23 mouse cellular contexts compared by ENCODE assay signal in genomic region chr17:89082897-89083296, GRCm38 (mm10).
DNase-seq lines count a peak whose midpoint lies in the region; ATAC-seq and TF ChIP-seq lines count a peak whose summit lies in the region.
"Had no signal": no experiment of that assay in that cellular context is flagged by ENCODE, and none has a peak within 500 bp of the region (broad histone marks: within the 10 kb centered on the region; RNA-seq: fewer than 3 reads in every experiment).

No protein-coding gene starts in this region.

- no peak overlapping the region for H3K4me3 ChIP-seq in embryonic facial prominence, embryonic 14.5 days (ENCODE audit: low read depth, low read length)
- no peak overlapping the region for H3K4me3 ChIP-seq in embryonic facial prominence, embryonic 10.5 days
- H3K4me3 ChIP-seq in limb, embryonic 13.5 days, result no peak overlapping the region
- no peak overlapping the region for H3K4me3 ChIP-seq in forebrain, postnatal 0 days (ENCODE audit: low read depth, low read length)
- H3K4me3 ChIP-seq: embryonic facial prominence, embryonic 13.5 days; forebrain, embryonic 13.5 days; forebrain, embryonic 15.5 days had no signal

- 43% methylated on average over 2 of the region's 2 CpGs for WGBS in embryonic facial prominence, embryonic 14.5 days
- WGBS in embryonic facial prominence, embryonic 10.5 days, result 66% methylated on average over 2 of the region's 2 CpGs
- 8% methylated on average over 2 of the region's 2 CpGs for WGBS in limb, embryonic 13.5 days
- 60% methylated on average over 2 of the region's 2 CpGs for WGBS in forebrain, postnatal 0 days

- no peak overlapping the region for H3K9ac ChIP-seq in embryonic facial prominence, embryonic 14.5 days (ENCODE audit: low read depth, low read length)
- H3K9ac ChIP-seq in limb, embryonic 13.5 days, result no peak overlapping the region
- H3K9ac ChIP-seq in forebrain, postnatal 0 days, result no peak overlapping the region
- H3K9ac ChIP-seq: embryonic facial prominence, embryonic 13.5 days; forebrain, embryonic 13.5 days; forebrain, embryonic 15.5 days had no signal

- no peak for ATAC-seq in embryonic facial prominence, embryonic 14.5 days (ENCODE audit: low read depth)
- 0 out of 2 replicates have a peak, but pooled peaks have one; percentile 60 for ATAC-seq in limb, embryonic 13.5 days (ENCODE audit: low FRiP score, low read depth)
- no peak for ATAC-seq in forebrain, postnatal 0 days
- ATAC-seq: activated CD4-positive, CD25-positive, alpha-beta regulatory T cell, adult 4 months; CD4-positive, CD25-positive, alpha-beta regulatory T cell, adult 4 months; forebrain, embryonic 13.5 days; forebrain, embryonic 15.5 days; Patski had no signal

- peak; percentile 20 for DNase-seq in embryonic facial prominence, embryonic 14.5 days (ENCODE audit: low spot score)
- DNase-seq in embryonic facial prominence, embryonic 10.5 days (ENCODE audit: low spot score), result no peak
- peak; percentile 36 for DNase-seq in forelimb bud, embryonic 11.5 days (ENCODE audit: low read depth, low spot score)
- no peak for DNase-seq in frontal cortex, postnatal 10 days (ENCODE audit: low spot score in 2 of 2)
- no peak for DNase-seq in forebrain, postnatal 0 days
- DNase-seq: adrenal gland, adult 8-10 months; adrenal gland, postnatal 14 days; adrenal gland, postnatal 36 days; B cell, adult 2 months; cerebellum, adult 11-12 months; cerebellum, adult 2 months; cerebellum, adult 9-10 months; cerebellum, postnatal 10 days; cerebellum, postnatal 25 days had no signal

- H3K4me1 ChIP-seq in embryonic facial prominence, embryonic 14.5 days (ENCODE audit: control insufficient read depth, insufficient read depth, low read length), result no peaks in the 10 kb centered on the region
- H3K4me1 ChIP-seq in embryonic facial prominence, embryonic 10.5 days, result no peaks in the 10 kb centered on the region
- H3K4me1 ChIP-seq in limb, embryonic 13.5 days, result peaks cover 8% of the 10 kb centered on the region
- no peaks in the 10 kb centered on the region for H3K4me1 ChIP-seq in forebrain, postnatal 0 days (ENCODE audit: insufficient read depth)
- H3K4me1 ChIP-seq: embryonic facial prominence, embryonic 13.5 days; forebrain, embryonic 13.5 days had no signal

- H3K4me2 ChIP-seq in embryonic facial prominence, embryonic 14.5 days (ENCODE audit: low read depth, low read length), result no peak overlapping the region
- H3K4me2 ChIP-seq in limb, embryonic 13.5 days (replicated peaks), result no peak overlapping the region
- no peak overlapping the region for H3K4me2 ChIP-seq in forebrain, postnatal 0 days (ENCODE audit: low read depth)
- H3K4me2 ChIP-seq: embryonic facial prominence, embryonic 13.5 days; forebrain, embryonic 13.5 days; forebrain, embryonic 15.5 days had no signal

- TF ChIP-seq CTCF in forebrain, postnatal 0 days (IDR thresholded peaks at IDR 0.05; ENCODE audit: low read depth), result no peak

- no peaks in the 10 kb centered on the region for H3K36me3 ChIP-seq in embryonic facial prominence, embryonic 14.5 days (ENCODE audit: control insufficient read depth, insufficient read depth, low read length)
- no peaks in the 10 kb centered on the region for H3K36me3 ChIP-seq in embryonic facial prominence, embryonic 10.5 days (replicated peaks)
- H3K36me3 ChIP-seq in limb, embryonic 13.5 days, result no peaks in the 10 kb centered on the region
- H3K36me3 ChIP-seq in forebrain, postnatal 0 days (ENCODE audit: insufficient read depth), result no peaks in the 10 kb centered on the region
- H3K36me3 ChIP-seq: embryonic facial prominence, embryonic 13.5 days; forebrain, embryonic 15.5 days; G1E had no signal

- no peaks in the 10 kb centered on the region for H3K9me3 ChIP-seq in embryonic facial prominence, embryonic 14.5 days (ENCODE audit: control insufficient read depth, low read length)
- no peaks in the 10 kb centered on the region for H3K9me3 ChIP-seq in embryonic facial prominence, embryonic 10.5 days
- no peaks in the 10 kb centered on the region for H3K9me3 ChIP-seq in limb, embryonic 13.5 days
- H3K9me3 ChIP-seq in forebrain, postnatal 0 days (ENCODE audit: low read length), result no peaks in the 10 kb centered on the region
- H3K9me3 ChIP-seq: embryonic facial prominence, embryonic 13.5 days; forebrain, embryonic 13.5 days; forebrain, embryonic 15.5 days; G1E had no signal

- no peak overlapping the region for H3K27ac ChIP-seq in embryonic facial prominence, embryonic 14.5 days (replicated peaks; ENCODE audit: low read depth, low read length)
- no peak overlapping the region for H3K27ac ChIP-seq in embryonic facial prominence, embryonic 10.5 days (replicated peaks)
- peak overlapping the region; percentile 69; the same call in 1 of the 2 replicates for H3K27ac ChIP-seq in limb, embryonic 13.5 days
- no peak overlapping the region for H3K27ac ChIP-seq in forebrain, postnatal 0 days (ENCODE audit: low read depth, low read length)
- H3K27ac ChIP-seq: embryonic facial prominence, embryonic 13.5 days; forebrain, embryonic 13.5 days; forebrain, embryonic 15.5 days had no signal

- no peaks in the 10 kb centered on the region for H3K27me3 ChIP-seq in embryonic facial prominence, embryonic 14.5 days (replicated peaks; ENCODE audit: control insufficient read depth, insufficient read depth, low read length)
- no peaks in the 10 kb centered on the region for H3K27me3 ChIP-seq in embryonic facial prominence, embryonic 10.5 days (replicated peaks; ENCODE audit: low read depth, poor library complexity, severe bottlenecking)
- H3K27me3 ChIP-seq in limb, embryonic 13.5 days, result no peaks in the 10 kb centered on the region
- no peaks in the 10 kb centered on the region for H3K27me3 ChIP-seq in forebrain, postnatal 0 days (ENCODE audit: insufficient read depth, low read length)
- H3K27me3 ChIP-seq: CH12.LX; embryonic facial prominence, embryonic 13.5 days; forebrain, embryonic 13.5 days; forebrain, embryonic 15.5 days; Patski had no signal

Comparison
In these comparisons a context has a peak if more than half of its experiments do, and no peak if none do; other contexts are left out.
1. DNase-seq: peak in embryonic facial prominence, embryonic 14.5 days (single experiment) and forelimb bud, embryonic 11.5 days (single experiment); none in embryonic facial prominence, embryonic 10.5 days (single experiment), frontal cortex, postnatal 10 days (0 of 2) and forebrain, postnatal 0 days (single experiment).